Mouse (Mus musculus): Measurements from ENCODE around the gene Vmn2r19.
"Not testable (repeated sequence)": the region's sequence is repeated elsewhere in the genome, so short reads cannot be mapped to it uniquely, and the experiment has no call there.

The Vmn2r19 gene

GRCm38 (mm10) chr6:123308033-123308432 lies at the start of gene Vmn2r19:
TSS of gene Vmn2r19 (plus strand) at chr6:123308333.
- DNase-seq (ENCODE audit: low read depth, low spot score) = no peak

- DNase-seq (ENCODE audit: low read depth, low spot score) = peak; percentile 28
Measured at GRCm38 (mm10) chr6:123258946-123259345, 49.2 kb upstream of the Vmn2r19 start.

- peak; percentile 13 for DNase-seq (ENCODE audit: low read depth, low spot score)
Measured at GRCm38 (mm10) chr6:123259889-123260603, 48.1 kb upstream of the Vmn2r19 start.

- DNase-seq (ENCODE audit: low read depth, low spot score) = no peak
Measured at GRCm38 (mm10) chr6:123260868-123261267, 47.3 kb upstream of the Vmn2r19 start.

- DNase-seq (ENCODE audit: low read depth, low spot score) = peak; percentile 35
Measured at GRCm38 (mm10) chr6:123261555-123262161, 46.5 kb upstream of the Vmn2r19 start, which contains the start of gene Clec4d. TSS of gene Clec4d (plus strand) at chr6:123262111.

- no peak for DNase-seq (ENCODE audit: low read depth, low spot score)
Measured at GRCm38 (mm10) chr6:123264194-123264593, 43.9 kb upstream of the Vmn2r19 start.

- no peak for DNase-seq (ENCODE audit: low read depth, low spot score)
Measured at GRCm38 (mm10) chr6:123265809-123266208, 42.3 kb upstream of the Vmn2r19 start.

GRCm38 (mm10) chr6:123266945-123267344 lies 41.2 kb upstream of the Vmn2r19 start:
- no peak for DNase-seq (ENCODE audit: low read depth, low spot score)

- no peak for DNase-seq (ENCODE audit: low read depth, low spot score)
Measured at GRCm38 (mm10) chr6:123279443-123279842, 28.7 kb upstream of the Vmn2r19 start.

- no peak for DNase-seq (ENCODE audit: low read depth, low spot score)
Measured at GRCm38 (mm10) chr6:123286311-123286710, 21.8 kb upstream of the Vmn2r19 start.

GRCm38 (mm10) chr6:123288931-123289330 lies 19.2 kb upstream of the Vmn2r19 start:
- no peak for DNase-seq (ENCODE audit: low read depth, low spot score)

- DNase-seq (ENCODE audit: low read depth, low spot score) = no peak
Measured at GRCm38 (mm10) chr6:123289753-123290152, 18.4 kb upstream of the Vmn2r19 start, which contains the start of gene Clec4e. TSS of gene Clec4e (minus strand) at chr6:123289870.

GRCm38 (mm10) chr6:123292751-123293400 lies 15.3 kb upstream of the Vmn2r19 start:
- DNase-seq (ENCODE audit: low read depth, low spot score) = no peak

GRCm38 (mm10) chr6:123293509-123293908 lies 14.6 kb upstream of the Vmn2r19 start:
- not testable (repeated sequence) for DNase-seq (ENCODE audit: low read depth, low spot score)

GRCm38 (mm10) chr6:123296687-123297086 lies 11.4 kb upstream of the Vmn2r19 start:
- no peak for DNase-seq (ENCODE audit: low read depth, low spot score)

- not testable (repeated sequence) for DNase-seq (ENCODE audit: low read depth, low spot score)
Measured at GRCm38 (mm10) chr6:123306315-123306714, 1.8 kb upstream of the Vmn2r19 start.

- DNase-seq (ENCODE audit: low read depth, low spot score) = no peak
Measured at GRCm38 (mm10) chr6:123332503-123332902, 24.4 kb downstream of the Vmn2r19 start.

- DNase-seq (ENCODE audit: low read depth, low spot score) = peak; percentile 48
Measured at GRCm38 (mm10) chr6:123340093-123340492, 32.0 kb downstream of the Vmn2r19 start.

GRCm38 (mm10) chr6:123346141-123346540 lies 38.0 kb downstream of the Vmn2r19 start:
- peak; percentile 56 for DNase-seq (ENCODE audit: low read depth, low spot score)

Measured in 3T3-L1 (cell line).